Mouse (Mus musculus): ENCODE results near the gene Olfr307. TPM values are rescaled to one million over a fixed set of nuclear protein-coding genes. Genes with fewer than 3 reads are reported as not detected.

Olfr307 gene
- not detected for polyA plus RNA-seq (2017; shearing (Covaris generic))

GRCm38 (mm10) chr7:86337486-86337885 lies at the start of gene Olfr307:
Gene Olfr307, minus strand, starts transcription at chr7:86337586.

DNA sequence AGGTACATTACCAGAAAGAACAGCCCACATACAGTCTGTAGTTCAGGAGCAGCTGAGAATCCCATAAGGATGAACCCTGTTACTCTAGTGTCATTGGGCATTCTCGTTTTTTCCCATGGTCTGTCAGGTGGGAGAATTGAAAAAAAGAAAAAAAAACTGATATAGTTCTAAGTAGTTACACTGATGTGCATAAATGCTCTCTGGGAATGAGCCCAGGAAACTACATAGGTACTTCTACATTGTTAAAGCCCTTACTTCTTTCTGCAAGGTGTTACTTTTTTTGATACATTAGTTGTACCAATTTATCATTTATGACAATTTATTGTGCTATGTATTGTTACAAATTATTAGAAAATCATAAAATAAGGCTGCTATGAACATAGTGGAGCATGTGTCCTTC lies 49.2 kb upstream of the Olfr307 start, which contains the start of gene Olfr304:
Olfr304 (minus strand) TSS at position 101 of the 400 bp plus-strand sequence.

GRCm38 (mm10) chr7:86366828-86367227 lies 29.4 kb upstream of the Olfr307 start, which contains the start of gene Olfr305:
Gene Olfr305, minus strand, starts transcription at chr7:86366928.

DNA sequence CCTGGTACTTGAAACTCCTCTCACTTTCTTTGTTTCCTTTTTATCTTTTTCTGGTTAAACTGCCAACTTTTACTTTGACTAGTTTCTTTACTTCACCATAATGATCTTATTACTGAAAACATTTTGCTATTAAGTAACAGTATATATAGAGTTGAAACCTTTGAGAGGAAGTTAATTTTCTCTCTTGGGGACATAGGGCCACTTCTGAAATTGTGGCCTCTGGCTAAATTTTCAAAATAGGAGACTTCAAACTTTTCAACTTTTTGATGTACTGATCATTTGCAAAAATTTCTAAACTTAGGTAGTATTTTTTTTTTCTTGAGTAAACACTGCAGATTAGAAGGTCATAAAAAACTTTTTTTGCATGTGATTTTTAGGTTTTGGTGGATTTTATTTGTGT lies 11.9 kb downstream of the Olfr307 start, which contains the start of gene Olfr308:
Olfr308 (minus strand) TSS at position 101 of the 400 bp plus-strand sequence.

GRCm38 (mm10) chr7:86313608-86314007 lies 23.8 kb downstream of the Olfr307 start, which contains the start of gene Olfr309:
Gene Olfr309, minus strand, starts transcription at chr7:86313708.

Other genes starting within 250 kb of the Olfr307 start
- not detected for gene Vmn2r75, start 165.8 kb downstream of the Olfr307 start, polyA plus RNA-seq (2017; shearing (Covaris generic))
- 0.09 TPM for gene Vmn2r76, start 91.3 kb downstream of the Olfr307 start, polyA plus RNA-seq (2017; shearing (Covaris generic))
- not detected for gene Olfr310, start 60.4 kb downstream of the Olfr307 start, polyA plus RNA-seq (2017; shearing (Covaris generic))
- gene Olfr309, start 23.9 kb downstream of the Olfr307 start, polyA plus RNA-seq (2017; shearing (Covaris generic)): not detected
- not detected for gene Olfr308, start 12.0 kb downstream of the Olfr307 start, polyA plus RNA-seq (2017; shearing (Covaris generic))
- gene Olfr305, start 29.3 kb upstream of the Olfr307 start, polyA plus RNA-seq (2017; shearing (Covaris generic)): not detected
- gene Olfr304, start 49.1 kb upstream of the Olfr307 start, polyA plus RNA-seq (2017; shearing (Covaris generic)): not detected
- not detected for gene Olfr303, start 60.2 kb upstream of the Olfr307 start, polyA plus RNA-seq (2017; shearing (Covaris generic))
- not detected for gene Olfr301, start 66.3 kb upstream of the Olfr307 start, polyA plus RNA-seq (2017; shearing (Covaris generic))
- not detected for gene Olfr299, start 122.3 kb upstream of the Olfr307 start, polyA plus RNA-seq (2017; shearing (Covaris generic))
- gene Olfr298, start 154.9 kb upstream of the Olfr307 start, polyA plus RNA-seq (2017; shearing (Covaris generic)): not detected
- not detected for gene Olfr297, start 182.4 kb upstream of the Olfr307 start, polyA plus RNA-seq (2017; shearing (Covaris generic))
- 0.29 TPM for gene Olfr295, start 246.3 kb upstream of the Olfr307 start, polyA plus RNA-seq (2017; shearing (Covaris generic))

All from effector memory CD4-positive, alpha-beta T cell, adult 5 months (primary cell).